Comparison of ENCODE assay signal across 32 mouse cellular contexts in the genomic region with DNA sequence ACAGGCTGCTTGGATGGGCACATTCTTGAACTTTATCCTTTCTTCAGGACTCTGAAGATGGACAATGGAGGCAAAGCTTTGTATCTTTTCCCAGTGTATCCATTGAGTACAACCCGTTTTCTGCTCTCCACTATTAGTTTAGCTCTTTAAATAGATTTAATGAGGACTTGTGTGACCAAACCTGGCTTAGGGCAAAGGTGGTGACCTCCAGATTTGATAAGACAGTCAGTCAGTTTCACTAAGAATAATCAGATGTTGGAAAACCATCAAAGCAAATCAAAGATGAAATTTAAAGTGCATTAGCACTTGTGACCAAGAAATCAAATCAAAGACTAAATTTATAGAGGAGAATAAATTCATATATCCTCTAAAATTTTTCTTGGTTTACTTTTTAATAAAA. TPM values are rescaled to one million over a fixed set of nuclear protein-coding genes. Genes with fewer than 3 reads are reported as not detected.
DNase-seq lines count a peak whose midpoint lies in the region; ATAC-seq and TF ChIP-seq lines count a peak whose summit lies in the region.
"Had no signal": no experiment of that assay in that cellular context is flagged by ENCODE, and none has a peak within 500 bp of the region (broad histone marks: within the 10 kb centered on the region; RNA-seq: fewer than 3 reads in every experiment).

No protein-coding gene starts in this region.

- no peaks in the 10 kb centered on the region for H3K36me3 ChIP-seq in liver, adult 2 months (ENCODE audit: control insufficient read depth, insufficient read depth, low read length)
- no peaks in the 10 kb centered on the region for H3K36me3 ChIP-seq in liver, embryonic 12.5 days
- H3K36me3 ChIP-seq in liver, embryonic 15.5 days (replicated peaks), result no peaks in the 10 kb centered on the region
- H3K36me3 ChIP-seq: embryonic facial prominence, embryonic 10.5 days; embryonic facial prominence, embryonic 13.5 days; forebrain, embryonic 12.5 days; forebrain, embryonic 15.5 days; G1E; hindbrain, embryonic 10.5 days had no signal

- H3K27me3 ChIP-seq in liver, adult 2 months (ENCODE audit: control insufficient read depth, insufficient read depth, low read length), result no peaks in the 10 kb centered on the region
- H3K27me3 ChIP-seq in liver, embryonic 12.5 days (replicated peaks), result no peaks in the 10 kb centered on the region
- H3K27me3 ChIP-seq in liver, embryonic 15.5 days, result no peaks in the 10 kb centered on the region
- H3K27me3 ChIP-seq: CH12.LX; embryonic facial prominence, embryonic 13.5 days; forebrain, embryonic 12.5 days; forebrain, embryonic 15.5 days; heart, embryonic 15.5 days had no signal

- H3K79me2 ChIP-seq in liver, adult 2 months (ENCODE audit: control insufficient read depth, insufficient read depth, low read length), result no peaks in the 10 kb centered on the region

- H3K4me2 ChIP-seq in liver, embryonic 12.5 days, result peak overlapping the region; percentile 18; the same call in 1 of the 2 replicates
- H3K4me2 ChIP-seq in liver, embryonic 15.5 days, result peak overlapping the region; percentile 4; the same call in 1 of the 2 replicates
- H3K4me2 ChIP-seq: embryonic facial prominence, embryonic 13.5 days; forebrain, embryonic 12.5 days; forebrain, embryonic 15.5 days; heart, embryonic 11.5 days; heart, embryonic 15.5 days; hindbrain, embryonic 14.5 days had no signal

- H3K27ac ChIP-seq in liver, adult 2 months (replicated peaks; ENCODE audit: insufficient read depth, low read depth, low read length), result peak overlapping the region; percentile 48; the same call in 1 of the 2 replicates
- no peak overlapping the region for H3K27ac ChIP-seq in liver, embryonic 12.5 days
- no peak overlapping the region for H3K27ac ChIP-seq in liver, embryonic 15.5 days (replicated peaks)
- H3K27ac ChIP-seq: embryonic facial prominence, embryonic 10.5 days; embryonic facial prominence, embryonic 13.5 days; forebrain, embryonic 12.5 days; forebrain, embryonic 15.5 days; heart, adult 2 months; heart, embryonic 15.5 days; hindbrain, embryonic 10.5 days; hindbrain, embryonic 14.5 days; hindbrain, postnatal 0 days had no signal

- no peak overlapping the region for H3K4me3 ChIP-seq in liver, adult 2 months (ENCODE audit: insufficient read depth, low read depth, low read length)
- no peak overlapping the region for H3K4me3 ChIP-seq in liver, embryonic 12.5 days
- 0 out of 2 replicates have a peak overlapping the region, but pooled peaks have one; percentile 8 for H3K4me3 ChIP-seq in liver, embryonic 15.5 days (replicated peaks)
- H3K4me3 ChIP-seq: embryonic facial prominence, embryonic 10.5 days; embryonic facial prominence, embryonic 13.5 days; erythroblast, embryonic 14.5 days; forebrain, embryonic 12.5 days; forebrain, embryonic 15.5 days; heart, adult 2 months; heart, embryonic 15.5 days; hindbrain, embryonic 10.5 days had no signal

- TF ChIP-seq CTCF in liver, adult 2 months (IDR thresholded peaks at IDR 0.05; ENCODE audit: low read depth, low read length), result no peak

- peaks cover 4% of the 10 kb centered on the region for H3K4me1 ChIP-seq in liver, adult 2 months (ENCODE audit: control insufficient read depth, insufficient read depth, low read length)
- H3K4me1 ChIP-seq in liver, embryonic 12.5 days, result no peaks in the 10 kb centered on the region
- H3K4me1 ChIP-seq in liver, embryonic 15.5 days (replicated peaks), result no peaks in the 10 kb centered on the region
- H3K4me1 ChIP-seq: embryonic facial prominence, embryonic 13.5 days; forebrain, embryonic 12.5 days; hindbrain, embryonic 10.5 days had no signal

- no peak for TF ChIP-seq POLR2A in liver, adult 2 months (IDR thresholded peaks at IDR 0.05; ENCODE audit: extremely low read depth, insufficient read depth, low read length)

- no peaks in the 10 kb centered on the region for H3K9me3 ChIP-seq in liver, embryonic 12.5 days (replicated peaks)
- H3K9me3 ChIP-seq in liver, embryonic 15.5 days (replicated peaks), result no peaks in the 10 kb centered on the region
- H3K9me3 ChIP-seq: embryonic facial prominence, embryonic 10.5 days; embryonic facial prominence, embryonic 13.5 days; forebrain, embryonic 12.5 days; forebrain, embryonic 15.5 days; heart, embryonic 15.5 days; hindbrain, embryonic 10.5 days had no signal

- intact Hi-C loops in left cerebral cortex, postnatal 4 days (cut with DNase I), result no loop called here

- WGBS in liver, adult 2 months, result 9% methylated on average over 1 of the region's 1 CpGs
- 46% methylated on average over 1 of the region's 1 CpGs for WGBS in liver, embryonic 12.5 days (ENCODE audit: insufficient replicate concordance)
- WGBS in liver, embryonic 15.5 days (ENCODE audit: insufficient replicate concordance), result 28% methylated on average over 1 of the region's 1 CpGs

- no peak for ATAC-seq in liver, embryonic 12.5 days
- ATAC-seq in liver, embryonic 15.5 days (ENCODE audit: insufficient read depth), result no peak
- ATAC-seq: forebrain, embryonic 15.5 days; hindbrain, postnatal 0 days had no signal

- H3K9ac ChIP-seq in liver, adult 2 months (ENCODE audit: low read depth, low read length), result no peak overlapping the region
- no peak overlapping the region for H3K9ac ChIP-seq in liver, embryonic 12.5 days
- no peak overlapping the region for H3K9ac ChIP-seq in liver, embryonic 15.5 days
- H3K9ac ChIP-seq: embryonic facial prominence, embryonic 13.5 days; forebrain, embryonic 12.5 days; forebrain, embryonic 15.5 days; heart, embryonic 15.5 days; hindbrain, embryonic 14.5 days had no signal

- DNase-seq in liver, adult 2 months (ENCODE audit: extremely low read depth, low read depth, low spot score), result peak; percentile 88
- no peak for DNase-seq in liver
- no peak for DNase-seq in spleen, adult 18-20 months
- DNase-seq in left cerebral cortex, postnatal 4 days, result no peak
- DNase-seq in cerebellum, postnatal 4 days (ENCODE audit: low spot score in 2 of 2), result no peak
- DNase-seq: adrenal gland, adult 2 months; adrenal gland, postnatal 14 days; B cell, adult 2 months; cerebellum, adult 11 months; cerebellum, adult 2 months; cerebellum, adult 9-11 months; cerebellum, postnatal 25 days; embryo, embryonic 11 days; gastrocnemius, postnatal 25 days; heart, adult 2 months; heart, postnatal 10 days; heart, postnatal 36 days had no signal

RNA-seq across cellular contexts. Expression of gene Bche, which starts 1.7 kb away (rescaled TPM):
- 118 and 125 TPM in 2 replicates for total RNA-seq in liver, adult 2 months (2014; rRNA removed)
- polyA plus RNA-seq in liver, adult 2 months (2012; rRNA removed), result 13.8 and 21.4 TPM in 2 replicates
- polyA plus RNA-seq in liver, embryonic 12.5 days (2016; fragmentation: Nextera tagmentation; extraction: Ambion mirVana), result 8.9 and 10.1 TPM in 2 replicates
- 10.4 and 10.9 TPM in 2 replicates for polyA plus RNA-seq in liver, embryonic 15.5 days (2015; fragmentation: Nextera tagmentation; extraction: Ambion mirVana)
- total RNA-seq in left cerebral cortex, postnatal 4 days (2021), result 1 to 10 TPM; 2.7 to 3.9 TPM
- total RNA-seq: CH12.LX; granulocyte monocyte progenitor cell, adult 5-6 weeks had no signal
- polyA plus RNA-seq: erythroblast, embryonic 14.5 days; G1E had no signal
